Mouse (Mus musculus) kidney, postnatal 25 days (tissue): ENCODE data around the gene Hoxd11.
A peak's percentile ranks its signal among the peaks of the same experiment; 100 is the strongest.

Source experiments
- DNase-seq, 2 experiments: peaks; one replicate each; pipeline ENCODE4 v3.0.0; 2021; ENCODE audit warnings: mixed read lengths in 2 of 2

Gene Hoxd11

DNA sequence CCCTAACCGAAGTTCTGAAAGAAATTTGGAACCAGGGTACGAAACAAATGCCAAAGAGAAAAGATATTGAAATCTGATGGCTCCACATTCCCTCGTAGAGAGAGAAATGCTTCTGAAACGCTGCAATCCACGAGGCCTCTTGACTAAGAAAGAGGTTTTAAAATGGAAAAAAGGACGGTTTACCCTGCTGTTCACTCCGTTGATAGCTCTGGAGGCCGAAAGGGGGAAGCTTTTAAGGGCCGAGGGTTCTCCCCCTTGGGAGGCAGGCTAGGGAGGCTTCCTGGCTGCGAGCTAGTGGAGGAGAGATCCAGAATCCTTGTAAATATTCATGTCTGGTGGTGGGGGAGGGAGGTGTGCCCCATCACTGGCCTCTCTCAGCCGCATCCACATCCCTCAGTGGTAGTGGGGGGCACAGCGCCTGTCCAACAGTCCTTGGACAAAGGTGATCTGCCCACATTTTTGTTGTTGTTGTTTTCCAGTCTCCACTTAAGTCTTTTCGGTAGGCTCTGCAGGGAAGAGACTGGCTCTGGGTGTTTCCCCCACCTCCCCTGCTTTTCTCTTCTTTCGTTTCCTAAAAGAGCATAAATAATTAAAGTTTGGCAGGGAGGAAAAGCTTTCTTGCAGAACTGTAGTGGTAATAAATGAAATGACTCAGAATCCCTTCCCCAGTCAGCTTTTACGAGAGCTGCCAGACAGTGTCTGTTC is at the start of gene Hoxd11:
Gene Hoxd11 (plus strand): TSS at position 667 of the 705 bp plus-strand sequence.
- no peak for DNase-seq

DNA sequence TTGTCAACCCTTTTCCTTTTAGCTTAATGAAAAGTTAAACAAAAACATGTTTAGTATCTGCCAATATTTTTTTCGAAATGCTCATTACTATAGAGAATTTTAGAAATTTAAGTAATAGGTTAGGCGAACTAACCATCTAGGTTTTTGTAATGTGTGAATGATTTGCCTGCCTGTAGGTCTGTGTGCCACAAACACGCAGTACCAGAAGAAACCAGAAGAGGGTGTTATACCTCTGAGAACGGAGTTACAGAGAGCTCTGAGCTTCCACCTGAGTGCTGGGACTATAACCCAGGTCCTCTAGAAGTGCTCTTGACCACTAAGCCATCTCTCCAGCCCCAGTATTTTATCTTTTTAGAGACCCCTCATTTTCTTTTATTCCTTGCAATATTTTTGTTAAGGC is 43.9 kb upstream of the Hoxd11 start:
- no peak for DNase-seq

DNA sequence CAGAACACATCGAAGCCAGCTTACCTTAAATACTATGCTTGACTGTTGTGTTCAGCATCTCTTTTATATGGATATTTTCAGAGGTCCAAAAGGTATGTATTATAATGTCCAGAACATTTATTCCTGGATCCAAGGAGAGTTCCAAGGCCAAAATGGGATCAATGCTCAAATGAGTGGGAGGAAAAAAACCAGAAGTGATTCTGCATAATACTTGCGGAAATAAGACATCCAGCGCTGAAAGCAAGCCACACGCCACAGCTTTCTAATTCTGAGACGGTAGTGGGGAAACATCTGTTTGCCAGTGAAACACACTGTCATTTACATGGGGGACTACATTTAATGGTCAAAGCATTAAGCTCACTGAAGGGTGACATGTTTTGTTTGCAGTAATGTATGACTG is 36.9 kb upstream of the Hoxd11 start:
- DNase-seq = no peak

DNA sequence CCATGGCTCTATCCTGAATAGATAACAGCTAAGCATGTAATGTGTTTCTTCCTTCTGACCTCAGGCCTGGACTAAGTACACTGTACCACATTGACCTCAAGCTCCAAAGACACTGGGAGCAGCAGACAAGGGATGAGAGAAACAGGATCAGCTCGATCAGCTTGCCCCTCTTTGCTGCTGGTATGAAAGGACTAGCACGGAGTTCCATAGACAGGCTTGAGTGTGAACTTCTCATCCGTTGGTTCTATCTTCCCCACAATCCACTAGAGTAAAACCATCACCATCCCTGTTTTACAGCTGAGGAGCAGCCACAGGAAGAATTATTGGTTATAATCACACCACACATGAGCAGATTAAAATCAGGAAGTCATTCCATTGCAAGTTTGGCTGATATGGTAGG is 33.7 kb upstream of the Hoxd11 start:
- DNase-seq = no peak

DNA sequence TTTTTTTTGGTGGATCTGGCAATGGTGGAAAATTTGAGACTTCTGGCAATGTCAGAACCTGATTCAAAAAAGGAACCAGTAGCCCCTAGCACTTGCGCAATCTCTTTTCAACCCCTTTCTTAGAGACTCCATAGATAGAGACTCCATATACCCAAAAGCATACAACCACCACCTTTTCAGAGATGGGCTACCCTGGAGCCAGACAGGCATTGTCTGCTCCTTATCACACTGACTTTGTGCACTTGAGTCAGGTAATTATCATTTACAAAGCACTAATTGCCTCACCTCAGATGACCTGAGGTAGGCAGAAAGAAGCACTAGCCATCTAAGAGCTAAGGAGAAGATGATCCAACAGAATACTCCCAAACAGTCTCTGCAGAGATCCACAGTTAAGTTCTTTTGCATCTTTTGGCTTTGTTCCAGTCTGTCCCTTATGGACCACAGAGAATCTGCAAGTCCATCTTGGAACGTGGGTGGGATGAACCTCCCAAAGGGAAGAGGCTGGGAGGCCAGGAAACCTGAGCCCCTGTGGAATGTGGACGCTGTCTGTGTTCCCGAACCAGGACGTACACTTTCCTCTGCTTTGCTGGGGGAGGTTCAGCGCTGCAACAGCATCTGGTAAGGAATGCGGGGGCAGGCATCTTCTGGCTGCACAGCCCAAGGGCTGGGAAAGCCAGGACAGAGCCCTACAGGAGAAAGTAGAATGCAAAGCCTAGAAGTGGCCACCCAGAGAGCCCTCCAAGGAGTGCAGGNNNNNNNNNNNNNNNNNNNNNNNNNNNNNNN is 32.1 kb upstream of the Hoxd11 start:
- DNase-seq = no peak

DNA sequence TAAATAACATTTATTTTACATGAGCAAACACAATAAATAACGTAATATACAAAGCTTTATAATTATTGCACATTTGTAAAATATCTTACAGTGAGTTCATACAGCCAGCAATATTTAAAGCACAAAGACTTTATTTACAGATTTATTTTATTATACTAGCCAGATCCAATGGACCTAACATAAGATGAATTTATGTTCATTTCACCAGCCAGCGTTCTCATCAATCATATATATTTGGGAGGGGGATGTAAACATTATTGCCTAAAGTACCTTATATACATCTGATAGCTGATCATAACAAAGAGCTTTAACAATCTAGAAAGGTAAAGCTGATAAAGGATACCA is 26.4 kb upstream of the Hoxd11 start:
- DNase-seq = no peak

DNA sequence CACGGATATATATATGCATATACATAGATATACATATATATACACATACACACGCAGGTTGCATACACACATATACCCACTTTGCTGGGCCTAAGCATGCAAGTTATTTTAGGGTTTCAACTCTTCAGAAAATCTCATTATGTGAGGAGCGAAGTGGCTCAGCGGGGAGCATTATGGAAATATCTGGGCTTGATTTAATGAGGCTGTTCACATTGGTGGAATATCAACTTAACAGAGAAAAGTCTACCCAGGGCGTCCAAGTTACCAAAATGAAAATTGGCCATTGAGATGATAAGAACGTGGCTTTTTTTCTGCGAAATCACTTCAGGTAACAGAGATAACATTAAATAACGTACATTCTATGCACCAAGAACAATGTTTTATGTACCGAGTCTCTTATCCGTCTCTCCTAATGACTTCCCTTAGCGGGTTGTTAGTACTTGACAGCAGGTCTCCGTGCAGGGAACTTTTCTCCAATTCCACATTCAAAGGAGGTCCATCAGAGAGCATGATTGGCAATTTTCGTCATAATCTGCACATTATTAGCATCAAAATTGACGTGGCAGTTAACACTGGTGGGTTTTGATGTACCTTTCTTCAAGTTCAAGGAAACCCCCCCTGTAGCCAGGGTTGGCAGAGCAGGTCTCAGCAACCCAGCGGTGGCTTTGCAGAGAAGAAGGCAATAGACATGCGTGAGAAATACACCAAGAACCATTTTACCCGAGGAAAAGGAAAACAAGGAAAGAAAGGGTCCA is 25.4 kb upstream of the Hoxd11 start:
- DNase-seq = no peak

DNA sequence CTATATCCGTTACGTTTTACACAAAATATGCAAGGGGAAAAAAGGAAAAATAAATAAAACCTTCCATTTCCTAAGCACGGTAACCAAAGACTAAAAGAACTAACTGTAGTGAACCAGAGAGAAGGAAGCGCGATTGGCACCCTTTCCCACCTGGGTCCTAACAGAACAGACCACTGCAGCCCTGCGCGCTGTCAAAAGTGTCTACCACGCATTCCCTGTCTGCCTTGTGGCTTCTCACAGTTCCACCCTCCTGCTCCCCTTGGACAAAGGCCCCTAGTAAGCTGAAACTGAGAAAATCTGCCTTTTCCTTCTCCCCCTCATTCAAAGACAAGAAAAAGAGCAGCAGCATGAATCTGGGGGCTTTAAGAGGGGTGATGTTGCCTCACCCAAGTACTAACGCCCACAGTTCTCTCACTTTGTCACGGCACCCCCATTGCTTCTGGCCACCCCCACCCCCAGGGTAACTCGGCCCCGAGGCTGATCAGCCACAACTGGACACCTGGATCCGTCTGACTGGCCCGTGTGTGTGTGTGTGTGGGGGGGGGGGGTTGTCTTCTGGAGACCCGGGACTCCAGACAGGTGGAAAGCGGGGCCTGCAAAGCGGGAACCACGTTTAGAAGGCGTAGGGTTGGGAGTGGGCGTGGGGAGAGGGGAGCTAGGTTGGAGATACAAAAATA is 24.5 kb upstream of the Hoxd11 start:
- DNase-seq = no peak

DNA sequence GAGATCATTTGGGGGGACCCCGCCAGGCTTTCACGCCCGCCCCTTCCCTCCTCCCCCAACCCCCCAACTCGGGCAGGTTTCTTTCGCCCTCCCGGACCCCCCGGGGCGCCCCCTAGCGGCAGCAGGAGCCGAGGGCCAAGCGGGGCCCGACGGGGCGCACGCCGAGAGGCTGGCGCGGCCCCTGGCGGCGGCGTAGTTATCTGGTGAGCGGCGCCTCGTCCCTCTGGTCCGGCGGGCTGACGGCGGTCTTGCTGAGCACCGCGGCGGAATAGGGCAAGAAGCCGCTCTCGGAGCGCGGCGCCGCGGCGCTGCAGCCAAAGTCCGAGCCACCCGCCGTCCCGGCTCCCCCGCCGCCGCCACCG is 24.0 kb upstream of the Hoxd11 start:
- peak; percentile 47 to 70 for DNase-seq

DNA sequence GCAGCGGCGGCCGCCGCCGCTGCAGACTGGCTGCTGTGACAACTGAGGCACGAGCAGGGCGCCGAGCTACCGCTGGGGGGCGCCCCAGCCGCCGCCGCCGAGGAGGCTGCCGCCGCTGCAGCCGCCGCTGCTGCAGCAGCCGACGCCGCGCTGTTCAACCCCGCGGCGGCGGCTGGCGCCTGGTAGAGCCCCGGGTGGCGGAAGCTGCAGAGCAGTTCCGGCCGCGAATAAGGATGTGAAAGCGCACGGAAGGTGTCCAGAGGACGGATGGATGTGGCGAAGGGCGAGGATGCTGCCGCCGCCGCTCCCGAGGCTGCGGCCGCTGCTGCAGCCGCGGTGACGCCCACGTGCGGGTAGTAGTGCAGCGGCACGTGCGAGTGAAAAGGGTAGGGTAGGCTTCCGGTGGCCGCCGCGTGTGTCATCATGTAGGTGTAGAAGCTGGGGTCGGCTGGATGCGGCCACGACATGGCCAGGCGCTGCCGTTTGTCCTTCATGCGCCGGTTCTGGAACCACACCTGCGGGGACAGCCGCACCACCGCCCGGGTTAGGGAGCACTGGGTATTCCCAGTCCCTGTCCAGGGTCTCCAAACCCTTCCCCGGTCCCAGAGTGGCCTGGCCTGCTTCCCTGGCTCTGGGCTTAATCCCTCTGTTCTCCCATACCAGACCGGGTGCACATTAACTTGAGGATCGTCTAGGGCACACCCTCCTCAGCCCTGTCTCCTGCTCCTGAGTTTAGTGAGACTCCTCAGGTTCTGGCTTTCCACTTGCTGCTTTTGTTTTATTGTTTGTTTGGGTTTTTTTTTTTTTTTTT is 23.3 kb upstream of the Hoxd11 start:
- peak in 1 of 2 experiments; percentile 13 for DNase-seq

DNA sequence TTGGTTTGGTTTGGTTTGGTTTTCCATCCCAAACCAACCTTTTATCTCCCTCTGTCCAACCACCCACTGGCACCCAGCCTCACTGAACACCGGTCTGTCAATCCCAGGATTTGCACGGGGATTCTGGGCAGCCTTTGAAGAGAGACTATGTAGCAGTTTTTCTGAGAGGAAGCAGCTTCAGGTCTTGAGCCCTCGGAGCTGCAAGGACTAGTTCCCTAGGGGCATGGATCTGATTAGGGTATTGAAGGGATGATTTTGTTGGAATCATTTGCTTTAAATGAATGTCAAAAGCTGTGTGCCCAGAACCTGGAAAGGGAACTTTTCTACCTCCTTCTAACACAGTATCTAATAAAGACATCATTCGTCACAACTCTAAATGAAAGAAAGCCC is 22.7 kb upstream of the Hoxd11 start:
- no peak for DNase-seq

DNA sequence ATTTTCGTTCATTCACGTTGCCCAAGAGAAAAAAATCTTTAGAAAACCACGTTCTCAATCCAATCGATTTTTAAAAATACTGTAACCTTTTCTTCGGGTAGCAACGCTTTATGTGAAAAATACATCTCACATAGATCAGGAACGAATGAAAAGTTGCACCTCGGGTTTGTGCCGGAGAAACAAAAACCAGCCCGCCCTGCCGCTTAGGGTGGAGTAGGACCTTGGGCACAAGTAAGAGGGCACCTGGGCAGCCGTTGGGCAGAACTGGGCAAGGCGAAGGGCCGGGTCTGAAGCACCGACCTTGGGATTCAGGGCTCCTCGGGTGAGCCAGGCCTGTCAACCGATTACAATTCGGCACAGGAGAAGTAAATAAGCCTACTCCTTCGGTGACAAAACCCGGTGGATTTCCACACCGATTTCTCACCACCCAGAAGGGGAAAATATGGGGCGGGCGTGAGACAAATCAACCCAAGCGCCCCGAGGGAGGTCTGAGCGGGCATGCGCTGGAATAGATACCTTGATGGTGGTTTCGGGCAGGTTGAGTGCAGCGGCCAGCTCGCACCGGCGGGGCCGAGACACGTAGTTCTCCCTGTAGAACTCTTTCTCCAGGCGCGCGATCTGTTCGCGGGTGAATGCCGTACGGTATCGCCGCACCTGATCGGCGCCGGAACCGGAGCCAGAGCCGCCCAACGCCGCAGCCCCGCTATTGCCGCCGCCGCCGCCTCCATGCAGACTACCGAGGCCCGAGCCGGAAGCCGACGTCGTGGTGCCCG is 21.9 kb upstream of the Hoxd11 start:
- peak in 1 of 2 experiments; percentile 19 for DNase-seq

DNA sequence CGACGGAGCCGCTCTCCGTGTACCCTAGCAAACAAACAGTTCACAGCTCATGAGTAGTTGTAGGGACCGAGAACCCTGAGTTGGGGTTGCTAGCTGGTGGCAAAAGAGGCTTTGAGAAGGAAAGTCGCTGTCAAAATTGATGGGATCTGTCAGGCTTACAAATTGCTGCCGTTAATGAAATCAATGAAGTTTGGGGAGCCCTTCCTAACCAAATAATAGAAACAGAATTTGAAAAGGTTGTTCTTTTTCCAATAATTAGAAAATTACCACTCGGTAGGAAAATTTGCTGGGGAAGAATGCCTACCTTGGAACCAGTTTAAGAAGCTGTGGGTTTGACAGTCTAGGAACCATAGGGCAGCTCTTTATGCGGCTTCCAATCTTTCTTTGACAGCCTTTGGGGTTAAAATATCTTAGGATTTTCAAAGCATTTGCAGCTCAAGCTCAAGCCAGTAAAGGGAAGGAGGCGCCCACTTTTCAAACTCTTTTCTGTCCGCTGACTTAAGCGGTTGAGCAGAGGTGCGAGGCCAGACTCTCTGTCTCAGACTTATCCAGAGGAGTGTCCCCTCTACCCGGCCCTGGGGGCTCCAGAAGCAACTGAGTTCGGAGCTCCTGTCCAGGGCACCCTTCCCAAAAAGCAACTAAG is 21.2 kb upstream of the Hoxd11 start:
- DNase-seq = no peak

DNA sequence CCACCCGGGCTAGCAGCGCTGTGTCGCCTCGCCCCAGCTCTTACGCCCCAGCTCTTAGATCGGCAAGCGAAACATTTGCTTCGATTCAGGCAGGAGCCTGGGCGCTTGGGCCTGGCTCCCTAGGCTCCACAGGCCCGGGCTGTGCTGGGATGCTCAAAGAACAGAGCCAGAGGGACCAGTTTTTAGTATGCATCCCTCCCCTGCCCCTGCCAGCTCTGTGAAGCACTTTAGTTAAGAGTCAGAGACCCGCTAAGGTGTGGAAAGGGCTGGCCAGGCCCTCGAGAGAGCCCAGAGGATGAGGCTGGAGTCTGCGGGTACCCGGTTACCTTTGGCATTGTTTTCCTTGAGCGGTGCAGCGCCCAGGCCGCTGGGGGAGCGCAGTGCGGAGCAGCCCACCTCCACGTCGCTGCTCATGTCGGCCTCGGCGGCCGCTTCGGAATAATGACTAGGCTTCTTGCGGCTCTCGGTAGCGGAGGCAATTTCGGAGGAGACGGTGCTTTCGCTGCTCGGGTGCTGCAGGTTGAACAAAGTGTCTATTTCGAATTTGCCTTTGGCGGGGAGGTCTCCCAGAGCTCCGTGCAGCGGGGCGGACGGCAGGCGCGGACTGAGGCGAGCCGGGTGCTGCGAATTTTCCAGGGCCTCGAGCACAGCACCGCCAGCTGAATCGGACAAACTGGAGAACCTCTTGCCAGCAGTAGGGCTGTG is 20.5 kb upstream of the Hoxd11 start:
- no peak for DNase-seq

DNA sequence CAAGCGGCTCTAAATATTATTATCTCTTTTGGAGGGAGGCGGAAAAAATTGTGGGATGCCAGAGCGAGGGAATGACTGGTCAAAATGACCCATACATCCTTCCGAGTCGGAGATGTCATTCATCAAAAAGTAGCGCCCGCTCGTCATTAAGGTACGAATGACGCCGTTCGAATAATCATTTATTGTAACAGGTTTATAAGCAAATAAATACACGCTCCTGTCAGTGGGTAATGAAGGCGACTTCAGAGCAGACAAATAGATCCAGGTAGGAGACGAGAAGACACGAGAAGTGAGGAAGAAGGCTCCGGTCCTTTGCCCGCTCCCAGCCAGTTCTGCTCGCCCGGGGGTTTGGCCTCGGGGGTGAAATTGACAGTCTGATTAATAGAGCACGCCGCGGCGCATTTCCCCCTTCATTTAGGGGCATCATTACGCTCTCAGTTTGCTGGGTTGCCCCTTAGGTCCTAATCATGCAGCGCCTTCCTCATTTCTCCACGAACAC is 19.8 kb upstream of the Hoxd11 start, which contains the start of gene Evx2:
Gene Evx2 (minus strand): TSS at position 51 of the 499 bp plus-strand sequence.
- DNase-seq = no peak

DNA sequence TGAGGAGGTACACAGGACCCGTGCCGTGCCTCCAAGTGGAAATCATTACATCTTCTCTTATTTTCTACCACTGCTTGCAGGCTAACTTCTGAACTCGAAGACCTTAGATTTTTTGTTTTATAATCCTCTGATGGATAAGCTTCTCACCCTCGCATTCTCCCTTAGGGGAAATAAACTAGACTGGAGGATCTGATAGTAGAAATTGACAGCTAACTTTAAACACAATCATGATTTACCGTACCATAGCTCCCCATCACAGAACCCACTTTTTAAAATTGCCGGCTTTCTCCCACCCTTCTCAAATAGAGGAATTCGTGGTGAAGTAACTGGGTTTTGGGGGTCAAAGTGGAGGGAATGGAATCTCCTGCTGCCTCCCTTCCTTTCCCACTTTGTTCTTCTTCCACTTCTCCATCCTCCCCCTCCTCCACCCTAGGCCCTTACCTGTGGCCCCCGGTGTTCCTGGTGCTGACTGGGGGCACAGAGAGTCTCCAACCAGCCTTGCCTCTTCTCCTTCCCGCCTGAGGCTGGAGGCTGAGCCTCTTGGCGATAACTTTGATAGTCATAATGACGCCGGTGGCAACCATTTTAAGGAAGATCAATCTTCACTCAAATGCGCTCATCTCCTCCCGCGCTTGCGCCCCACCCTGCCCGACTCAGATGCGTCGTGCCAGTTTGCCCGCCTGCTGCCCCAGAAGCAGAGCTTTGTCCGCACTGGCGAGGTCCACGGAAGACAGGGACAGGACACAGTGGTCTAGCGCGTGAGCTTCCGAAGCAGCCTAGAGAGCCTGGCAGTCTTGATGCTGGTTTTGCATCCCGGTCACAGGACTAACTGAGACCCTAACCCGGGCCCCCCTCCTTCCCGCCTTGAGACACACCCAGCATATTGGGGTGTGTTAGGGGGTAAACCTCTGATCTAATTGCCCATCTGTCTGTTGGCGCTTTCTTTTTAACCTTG is 18.7 kb upstream of the Hoxd11 start:
- no peak for DNase-seq

DNA sequence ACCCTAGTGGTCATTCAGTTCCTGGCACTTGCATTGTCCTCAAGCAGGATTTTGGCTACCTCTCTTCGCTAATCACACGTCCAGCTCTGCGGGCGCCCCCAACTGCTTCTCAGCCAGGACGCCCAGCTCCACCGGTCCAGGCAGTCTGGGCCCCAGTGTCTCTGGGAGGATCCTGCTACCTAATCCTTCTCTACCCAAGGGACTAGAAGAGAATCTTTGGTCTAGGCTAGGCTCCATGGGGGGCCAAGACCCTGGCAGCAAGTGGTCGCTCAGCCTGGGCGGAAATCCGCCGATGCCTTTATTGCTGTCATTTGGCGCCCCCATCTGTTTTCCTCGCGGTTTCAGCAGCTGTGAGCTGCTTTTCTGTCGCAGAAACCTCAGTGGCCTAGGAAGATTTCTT is 17.7 kb upstream of the Hoxd11 start:
- peak in 1 of 2 experiments; percentile 46 for DNase-seq

DNA sequence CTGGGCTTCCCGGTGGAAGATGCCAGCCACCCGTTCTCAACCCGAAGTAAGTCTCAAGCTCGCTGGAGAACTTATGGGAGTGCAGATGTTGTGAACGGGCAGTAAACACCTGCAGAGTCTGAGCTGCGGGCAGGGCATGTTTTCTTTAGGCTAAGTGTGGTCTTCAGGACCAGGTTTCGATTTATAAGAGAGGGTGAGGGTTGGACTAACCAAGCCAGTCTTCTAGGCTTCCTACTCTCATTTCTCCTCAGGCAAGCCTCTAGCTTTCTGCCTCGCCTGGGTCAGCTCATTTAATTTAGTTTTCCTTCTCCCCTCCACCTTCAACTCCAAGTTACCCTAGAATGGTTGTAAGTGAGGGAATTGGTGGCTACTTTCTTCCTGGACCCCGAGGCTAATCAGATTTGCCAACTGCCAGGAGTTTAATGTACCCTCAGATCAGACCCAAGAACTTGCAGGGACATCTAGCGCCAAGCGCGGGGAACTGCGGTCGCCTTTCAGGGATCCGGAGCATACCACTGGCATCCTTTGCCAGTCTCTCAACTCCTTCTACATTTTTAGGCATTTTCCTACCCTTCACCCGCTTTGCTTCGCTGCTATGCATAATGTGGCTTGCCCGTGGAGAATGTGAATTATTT is 15.9 kb upstream of the Hoxd11 start:
- DNase-seq = peak; percentile 74 to 77
